Comparison of ENCODE assay signal across 12 mouse cellular contexts in the genomic region with DNA sequence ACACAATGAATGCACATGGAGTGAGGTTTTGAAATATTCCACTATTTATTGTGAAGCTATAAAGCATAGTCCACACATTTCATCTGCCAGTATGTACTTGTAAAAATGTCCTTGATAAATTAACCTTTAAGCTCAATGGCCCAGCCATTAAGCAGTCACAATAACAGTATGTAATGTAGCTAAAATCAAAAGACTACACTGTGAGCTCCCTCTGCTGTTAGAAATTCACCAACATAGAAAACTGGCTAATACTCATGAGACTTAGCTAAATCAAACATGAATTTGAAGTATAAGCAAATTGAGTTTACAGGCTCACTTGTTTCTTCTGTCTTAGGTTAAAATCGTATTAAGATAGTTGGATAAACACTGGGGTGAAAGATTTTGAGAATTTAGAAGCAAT.
A peak's percentile ranks its signal among the peaks of the same experiment; 100 is the strongest.
DNase-seq lines count a peak whose midpoint lies in the region; TF ChIP-seq lines count a peak whose summit lies in the region.
"Had no signal": no experiment of that assay in that cellular context is flagged by ENCODE, and none has a peak within 500 bp of the region (broad histone marks: within the 10 kb centered on the region; RNA-seq: fewer than 3 reads in every experiment).

No protein-coding gene starts in this region.

- H3K27ac ChIP-seq in heart, adult 2 months: no peak overlapping the region
- H3K27ac ChIP-seq in gastrocnemius, adult 2 months: no peak overlapping the region
- H3K27ac ChIP-seq: hindbrain, embryonic 10.5 days; lung, embryonic 15.5 days had no signal

- no peaks in the 10 kb centered on the region for H3K36me3 ChIP-seq in heart, adult 2 months (ENCODE audit: control insufficient read depth, insufficient read depth, low read length)
- H3K36me3 ChIP-seq: hindbrain, embryonic 10.5 days; lung, embryonic 15.5 days had no signal

- H3K9ac ChIP-seq in heart, adult 2 months (ENCODE audit: low read depth, low read length): no peak overlapping the region
- H3K9ac ChIP-seq: lung, embryonic 15.5 days had no signal

- H3K27me3 ChIP-seq in heart, adult 2 months (ENCODE audit: control insufficient read depth, insufficient read depth, low read length): no peaks in the 10 kb centered on the region
- H3K27me3 ChIP-seq: lung, embryonic 15.5 days had no signal

- DNase-seq in heart, adult 2 months: no peak
- DNase-seq in heart, postnatal 10 days: no peak
- DNase-seq in left cerebral cortex, adult 18-20 months (ENCODE audit: low spot score in 2 of 2): peak; percentile 8 to 16
- no peak for DNase-seq in left cerebral cortex, postnatal 4 days
- DNase-seq in NIH3T3 (ENCODE audit: low read depth): peak; percentile 56
- peak; percentile 4 to 38 for DNase-seq in left cerebral cortex, adult 9 months (ENCODE audit: low spot score in 2 of 2)
- no peak for DNase-seq in T-cell, adult 2 months (ENCODE audit: low spot score)
- no peak for DNase-seq in gastrocnemius, adult 2 months
- DNase-seq: cerebellum, adult 9-10 months; thymus, adult 18-20 months had no signal

- intact Hi-C loops in heart, adult 2 months (cut with DNase I): no loop called here
- intact Hi-C loops in heart, postnatal 10 days (cut with DNase I): loop anchor here (5.0 kb wide), 1 partner anchor 544 kb away; no protein-coding TSS in a partner anchor
- intact Hi-C loops in left cerebral cortex, postnatal 4 days (cut with DNase I): loop anchor here (5.0 kb wide), 1 partner anchor 544 kb away; no protein-coding TSS in a partner anchor
- intact Hi-C loops in gastrocnemius, adult 2 months (cut with DNase I): no loop called here

- H3K4me1 ChIP-seq in heart, adult 2 months (ENCODE audit: control insufficient read depth, insufficient read depth, low read length): no peaks in the 10 kb centered on the region
- H3K4me1 ChIP-seq: hindbrain, embryonic 10.5 days; lung, embryonic 15.5 days had no signal

- no peak overlapping the region for H3K4me3 ChIP-seq in heart, adult 2 months
- H3K4me3 ChIP-seq in gastrocnemius, adult 2 months: no peak overlapping the region
- H3K4me3 ChIP-seq: hindbrain, embryonic 10.5 days; lung, embryonic 15.5 days had no signal

- TF ChIP-seq CTCF in heart, adult 2 months (IDR thresholded peaks at IDR 0.05): 0 out of 2 replicates have a peak, but pooled peaks have one; percentile 2
- TF ChIP-seq CTCF in gastrocnemius, adult 2 months (IDR thresholded peaks at IDR 0.05): no peak

- no peaks in the 10 kb centered on the region for H3K79me2 ChIP-seq in heart, adult 2 months (replicated peaks; ENCODE audit: control insufficient read depth, insufficient read depth, low read length)

- 20% methylated on average over 1 of the region's 1 CpGs for WGBS in heart, adult 2 months

- TF ChIP-seq POLR2A in heart, adult 2 months (IDR thresholded peaks at IDR 0.05; ENCODE audit: insufficient read depth, low read depth, low read length): no peak

- TF ChIP-seq EP300 in heart, adult 2 months (IDR thresholded peaks at IDR 0.05; ENCODE audit: insufficient read depth, low read depth, low read length): no peak

Comparison
In these comparisons a context has a peak if more than half of its experiments do, and no peak if none do; other contexts are left out.
1. DNase-seq: peak in left cerebral cortex, adult 18-20 months (2 of 2), NIH3T3 (single experiment) and left cerebral cortex, adult 9 months (2 of 2); none in heart, adult 2 months (0 of 2), heart, postnatal 10 days (0 of 2), left cerebral cortex, postnatal 4 days (single experiment), T-cell, adult 2 months (single experiment) and gastrocnemius, adult 2 months (single experiment).
2. intact Hi-C loops: an anchor here in heart, postnatal 10 days (5.0 kb wide) and left cerebral cortex, postnatal 4 days (5.0 kb wide); none called in heart, adult 2 months and gastrocnemius, adult 2 months.